Mouse (Mus musculus) MEL (cell line): ENCODE results near the gene Pim2. TPM values are rescaled to one million over a fixed set of nuclear protein-coding genes. Genes with fewer than 3 reads are reported as not detected.

Source experiments
- DNase-seq: peaks from one replicate; pipeline ENCODE4 v3.0.0; 2011; ENCODE audit warnings: low read depth, low spot score
- H3K27ac ChIP-seq: 2 replicates; pipeline ENCODE4 v1.5.1; 2012; ENCODE audit warnings: low read depth, mild to moderate bottlenecking, control low read depth, low read length, moderate library complexity; ENCODE audit not compliant: control insufficient read depth
- H3K27me3 ChIP-seq, 2 experiments: fragments of 150-350 bp in 1 of 2; sonication (generic) in 1 of 2; 2 replicates each; pipeline ENCODE4 v1.6.1; 2012; ENCODE audit warnings: low read length in 2 of 2, mild to moderate bottlenecking in 2 of 2, improper control_type of control experiment in 1 of 2, moderate library complexity in 1 of 2; ENCODE audit not compliant: insufficient read depth in 2 of 2, control insufficient read depth in 1 of 2
- H3K36me3 ChIP-seq, 2 experiments: 2 replicates each; pipeline ENCODE4 v1.6.1; 2012 to 2014; ENCODE audit warnings: low read length in 2 of 2, improper control_type of control experiment in 1 of 2, inconsistent platforms in 1 of 2, mild to moderate bottlenecking in 1 of 2; ENCODE audit not compliant: insufficient read depth in 2 of 2, control insufficient read depth in 1 of 2
- H3K4me1 ChIP-seq, 2 experiments: fragments of 150-350 bp in 1 of 2; sonication (generic) in 1 of 2; 2 replicates each; pipeline ENCODE4 v1.6.1; 2012; ENCODE audit warnings: low read length in 2 of 2, improper control_type of control experiment in 1 of 2, mild to moderate bottlenecking in 1 of 2; ENCODE audit not compliant: insufficient read depth in 2 of 2, control insufficient read depth in 1 of 2
- H3K4me3 ChIP-seq, 2 experiments: fragments of 150-350 bp in 1 of 2; sonication (generic) in 1 of 2; 2 replicates each; pipeline ENCODE4 v1.5.1; 2012; ENCODE audit warnings: low read depth in 2 of 2, low read length in 2 of 2, mild to moderate bottlenecking in 2 of 2, moderate library complexity in 2 of 2, control low read depth in 1 of 2, improper control_type of control experiment in 1 of 2; ENCODE audit not compliant: control insufficient read depth in 1 of 2, insufficient read depth in 1 of 2
- H3K79me2 ChIP-seq: 2 replicates; pipeline ENCODE4 v1.6.1; 2012; ENCODE audit warnings: mild to moderate bottlenecking, low read length, moderate library complexity; ENCODE audit not compliant: control insufficient read depth, poor library complexity, insufficient read depth
- H3K9ac ChIP-seq: 2 replicates; pipeline ENCODE4 v1.6.1; 2012; ENCODE audit warnings: low read depth, mild to moderate bottlenecking, control low read depth, low read length, moderate library complexity; ENCODE audit not compliant: control insufficient read depth, poor library complexity, severe bottlenecking
- H3K9me3 ChIP-seq: fragments of 150-350 bp; sonication (generic); replicated peaks from 2 replicates; pipeline ENCODE4 v1.6.1; 2012; ENCODE audit warnings: mild to moderate bottlenecking, low read length, improper control_type of control experiment, moderate library complexity; ENCODE audit not compliant: insufficient read depth
- CHD1 ChIP-seq: IDR thresholded peaks from 2 replicates; pipeline ENCODE4 v1.6.1; 2012; ENCODE audit warnings: low read depth, mild to moderate bottlenecking, inconsistent platforms, low read length, improper control_type of control experiment
- E2F4 ChIP-seq: IDR thresholded peaks from 2 replicates; pipeline ENCODE4 v1.6.1; 2011; ENCODE audit warnings: low read depth, low read length, improper control_type of control experiment, borderline replicate concordance
- EP300 ChIP-seq, 2 experiments: IDR thresholded peaks; 2 replicates each; pipeline ENCODE4 v1.6.1; 2011; ENCODE audit warnings: improper control_type of control experiment in 2 of 2, low read length in 2 of 2, low read depth in 1 of 2, mild to moderate bottlenecking in 1 of 2
- ETS1 ChIP-seq: IDR thresholded peaks from 2 replicates; pipeline ENCODE4 v1.6.1; 2012; ENCODE audit warnings: low read depth, mild to moderate bottlenecking, inconsistent platforms, low read length, improper control_type of control experiment, moderate library complexity
- GATA1 ChIP-seq: IDR thresholded peaks from 2 replicates; pipeline ENCODE4 v1.6.1; 2011; ENCODE audit warnings: low read depth, low read length, improper control_type of control experiment
- HCFC1 ChIP-seq: IDR thresholded peaks from 2 replicates; pipeline ENCODE4 v1.6.1; 2012; ENCODE audit warnings: low read depth, mild to moderate bottlenecking, inconsistent platforms, low read length, improper control_type of control experiment, moderate library complexity
- JUND ChIP-seq: IDR thresholded peaks from 2 replicates; pipeline ENCODE4 v1.6.1; 2011; ENCODE audit warnings: low read depth, mild to moderate bottlenecking, improper control_type of control experiment, low read length
- MAX ChIP-seq: IDR thresholded peaks from 2 replicates; pipeline ENCODE4 v1.6.1; 2011; ENCODE audit warnings: low read length, improper control_type of control experiment
- MAZ ChIP-seq: IDR thresholded peaks from 2 replicates; pipeline ENCODE4 v1.6.1; 2012; ENCODE audit warnings: low read depth, mild to moderate bottlenecking, inconsistent platforms, low read length, improper control_type of control experiment
- MXI1 ChIP-seq: IDR thresholded peaks from 2 replicates; pipeline ENCODE4 v1.6.1; 2011; ENCODE audit warnings: mild to moderate bottlenecking, low read depth, low read length, improper control_type of control experiment
- MYB ChIP-seq: IDR thresholded peaks from 2 replicates; pipeline ENCODE4 v1.6.1; 2011; ENCODE audit warnings: mild to moderate bottlenecking, low read depth, low read length, improper control_type of control experiment
- MYC ChIP-seq: IDR thresholded peaks from 2 replicates; pipeline ENCODE4 v1.6.1; 2011; ENCODE audit warnings: low read depth, mild to moderate bottlenecking, low read length, improper control_type of control experiment, moderate library complexity
- NELFE ChIP-seq: IDR thresholded peaks from 2 replicates; pipeline ENCODE4 v1.6.1; 2011; ENCODE audit warnings: low read depth, low read length, improper control_type of control experiment
- NRF1 ChIP-seq: IDR thresholded peaks from 2 replicates; pipeline ENCODE4 v1.6.1; 2014; ENCODE audit warnings: low read depth, mild to moderate bottlenecking, inconsistent platforms, low read length, improper control_type of control experiment, moderate library complexity; ENCODE audit not compliant: poor library complexity, insufficient read depth, severe bottlenecking
- POLR2AphosphoS2 ChIP-seq: IDR thresholded peaks from 2 replicates; pipeline ENCODE4 v1.6.1; 2011; ENCODE audit warnings: low read length, improper control_type of control experiment
- POLR2AphosphoS5 ChIP-seq: IDR thresholded peaks from 2 replicates; pipeline ENCODE4 v1.6.1; 2012; ENCODE audit warnings: low read depth, borderline replicate concordance, mild to moderate bottlenecking, inconsistent platforms, low read length, moderate library complexity, mixed read lengths
- RAD21 ChIP-seq: IDR thresholded peaks from 2 replicates; pipeline ENCODE4 v1.6.1; 2011; ENCODE audit warnings: mild to moderate bottlenecking, low read depth, low read length, improper control_type of control experiment
- RCOR1 ChIP-seq: IDR thresholded peaks from 2 replicates; pipeline ENCODE4 v1.6.1; 2012; ENCODE audit warnings: low read depth, mild to moderate bottlenecking, inconsistent platforms, low read length, improper control_type of control experiment
- TAL1 ChIP-seq: IDR thresholded peaks from 2 replicates; pipeline ENCODE4 v1.6.1; 2012; ENCODE audit warnings: mild to moderate bottlenecking, inconsistent platforms, low read length, moderate library complexity, mixed read lengths
- TCF12 ChIP-seq: IDR thresholded peaks from 2 replicates; pipeline ENCODE4 v1.6.1; 2014; ENCODE audit warnings: low read depth, mild to moderate bottlenecking, inconsistent platforms, low read length, improper control_type of control experiment, moderate library complexity
- USF1 ChIP-seq: IDR thresholded peaks from 2 replicates; pipeline ENCODE4 v1.6.1; 2014; ENCODE audit warnings: low read depth, mild to moderate bottlenecking, inconsistent platforms, low read length, improper control_type of control experiment, moderate library complexity
- ZC3H11A ChIP-seq: IDR thresholded peaks from 2 replicates; pipeline ENCODE4 v1.6.1; 2012; ENCODE audit warnings: low read depth, mild to moderate bottlenecking, inconsistent platforms, low read length, improper control_type of control experiment
- ZKSCAN1 ChIP-seq: IDR thresholded peaks from 2 replicates; pipeline ENCODE4 v1.6.1; 2012; ENCODE audit warnings: low read depth, mild to moderate bottlenecking, inconsistent platforms, low read length, improper control_type of control experiment, moderate library complexity
- ZNF384 ChIP-seq: IDR thresholded peaks from 2 replicates; pipeline ENCODE4 v1.6.1; 2012; ENCODE audit warnings: low read depth, mild to moderate bottlenecking, inconsistent platforms, low read length, improper control_type of control experiment
- polyA plus RNA-seq, 2 experiments: library from polyadenylated mRNA; stranded (reverse) in 1 of 2; unstranded in 1 of 2; fragments of >175 nt in 1 of 2; fragments of >200 nt in 1 of 2; gene quantifications; 2 replicates each; pipeline versions ENCODE4 v1.2.1 to v1.2.4; 2012; ENCODE audit warnings: low replicate concordance in 2 of 2, low read depth in 1 of 2; ENCODE audit not compliant: insufficient read length in 2 of 2, insufficient read depth in 1 of 2, missing spikeins in 1 of 2
- total RNA-seq: library from RNA; depleted of rRNA; stranded (reverse); fragments of 300-350 nt; gene quantifications from 2 replicates; pipeline ENCODE4 v1.2.3, GENCODE M21; 2012

Pim2 gene
- total and polyA plus RNA-seq, 3 experiments = 6.4 to 21.7 TPM; not detected in 1

- H3K27ac ChIP-seq = no peak overlapping the region
- H3K9me3 ChIP-seq = no peaks in the 10 kb centered on the region
- no peak overlapping the region for H3K4me3 ChIP-seq
- H3K36me3 ChIP-seq = no peaks in the 10 kb centered on the region
- TF ChIP-seq CHD1 (no peak), MAZ (no peak), MYB (no peak), RCOR1 (no peak), NELFE (no peak), USF1 (no peak), TCF12 (no peak), HCFC1 (no peak), ZKSCAN1 (no peak), JUND (no peak), GATA1 (no peak), POLR2AphosphoS5 (no peak), MAX (no peak), E2F4 (no peak), POLR2AphosphoS2 (no peak), TAL1 (no peak), NRF1 (no peak), ETS1 (no peak), EP300 (IDR thresholded peaks at IDR 0.05; ENCODE audit: low read depth in 1 of 2, low read length in 2 of 2) (no peak), MXI1 (no peak)
- no peaks in the 10 kb centered on the region for H3K79me2 ChIP-seq
- H3K9ac ChIP-seq = no peak overlapping the region
- H3K27me3 ChIP-seq = peaks cover 0 to 2% of the 10 kb centered on the region in 2 experiments; a peak in 3 of 4 replicates
- no peaks in the 10 kb centered on the region for H3K4me1 ChIP-seq
- no peak for DNase-seq
These were observed 48.2 kb downstream of the Pim2 start for GRCm38 (mm10) chrX:7926266-7926665.

DNA sequence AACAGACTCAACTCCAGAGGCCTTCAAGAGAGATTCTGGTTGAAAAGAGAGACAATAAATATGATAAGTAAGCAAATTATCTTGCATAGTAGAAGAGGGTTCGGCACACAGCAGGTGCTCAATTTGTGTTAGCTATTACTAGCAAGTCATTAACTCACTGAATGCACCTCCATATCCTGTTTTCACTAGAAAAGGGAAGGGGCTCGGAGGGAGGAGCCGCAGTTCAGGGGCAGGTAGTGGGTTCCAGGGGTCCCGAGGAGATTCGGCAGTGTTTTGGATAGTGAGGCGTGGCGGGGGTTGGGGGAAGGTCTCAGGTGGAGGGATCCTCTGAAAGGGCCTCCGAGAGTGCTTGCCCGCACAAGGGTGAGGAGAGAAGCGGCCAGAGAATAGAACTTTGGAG lies 49.1 kb downstream of the Pim2 start:
- Histone ChIP-seq H3K9me3 (no peaks in the 10 kb centered on the region), H3K79me2 (no peaks in the 10 kb centered on the region), H3K9ac (no peak overlapping the region), H3K27ac (no peak overlapping the region), H3K4me3 (no peak overlapping the region), H3K27me3 (peaks cover 0 to 2% of the 10 kb centered on the region in 2 experiments; a peak in 3 of 4 replicates), H3K36me3 (no peaks in the 10 kb centered on the region), H3K4me1 (no peaks in the 10 kb centered on the region)
- no peak for TF ChIP-seq MYC
- no peak for TF ChIP-seq CHD1
- no peak for TF ChIP-seq MYB
- TF ChIP-seq USF1 = no peak
- no peak for TF ChIP-seq ZC3H11A
- TF ChIP-seq ZKSCAN1 = no peak
- no peak for TF ChIP-seq TAL1
- no peak for TF ChIP-seq ZNF384
- TF ChIP-seq MAZ = no peak
- no peak for TF ChIP-seq RCOR1
- TF ChIP-seq RAD21 = no peak
- TF ChIP-seq ETS1 = no peak
- no peak for DNase-seq
